ENCODE assay signal across 15 mouse cellular contexts in the genomic region with DNA sequence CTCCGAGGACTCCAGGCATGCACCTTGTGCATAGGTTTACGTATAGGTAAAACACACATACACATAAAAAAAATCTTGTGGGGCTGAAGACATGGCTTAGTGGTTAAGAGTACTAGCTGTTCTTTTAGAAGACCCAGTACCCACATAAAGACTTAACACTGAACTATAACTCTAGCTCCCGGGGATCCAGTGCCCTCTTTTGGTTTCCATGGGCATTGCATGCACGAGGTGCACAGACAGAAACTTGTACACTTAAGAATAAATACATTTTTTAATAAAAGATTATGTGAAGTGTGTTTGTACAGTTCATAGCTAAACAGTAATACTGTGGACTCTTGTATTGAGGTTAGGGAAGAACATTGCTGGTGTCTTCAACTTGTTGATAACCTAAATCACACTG. TPM values are rescaled to one million over a fixed set of nuclear protein-coding genes. Genes with fewer than 3 reads are reported as not detected.
DNase-seq lines count a peak whose midpoint lies in the region; ATAC-seq and TF ChIP-seq lines count a peak whose summit lies in the region.
"Had no signal": no experiment of that assay in that cellular context is flagged by ENCODE, and none has a peak within 500 bp of the region (broad histone marks: within the 10 kb centered on the region; RNA-seq: fewer than 3 reads in every experiment).

No protein-coding gene starts in this region.

- 72% methylated on average over 4 of the region's 4 CpGs for WGBS in liver, embryonic 14.5 days (ENCODE audit: insufficient replicate concordance)
- WGBS in liver, embryonic 11.5 days, result 83% methylated on average over 4 of the region's 4 CpGs
- WGBS in stomach, postnatal 0 days, result 96% methylated on average over 4 of the region's 4 CpGs
- 93% methylated on average over 4 of the region's 4 CpGs for WGBS in hindbrain, embryonic 14.5 days

- H3K9me3 ChIP-seq in liver, embryonic 14.5 days (ENCODE audit: control insufficient read depth, low read length), result no peaks in the 10 kb centered on the region
- no peaks in the 10 kb centered on the region for H3K9me3 ChIP-seq in liver, embryonic 11.5 days (ENCODE audit: control insufficient read depth, low read length)
- no peaks in the 10 kb centered on the region for H3K9me3 ChIP-seq in MEL (replicated peaks; ENCODE audit: insufficient read depth, low read length)
- H3K9me3 ChIP-seq in stomach, postnatal 0 days (ENCODE audit: control insufficient read depth, low read length), result no peaks in the 10 kb centered on the region
- H3K9me3 ChIP-seq in hindbrain, embryonic 14.5 days (ENCODE audit: control insufficient read depth, low read length), result no peaks in the 10 kb centered on the region
- H3K9me3 ChIP-seq: embryonic facial prominence, embryonic 13.5 days; hindbrain, embryonic 12.5 days had no signal

- H3K4me3 ChIP-seq in liver, embryonic 14.5 days (ENCODE audit: insufficient read depth in 1 of 2, low read depth in 2 of 2, low read length in 2 of 2), result no peak overlapping the region
- no peak overlapping the region for H3K4me3 ChIP-seq in liver, embryonic 11.5 days (ENCODE audit: low read depth, low read length)
- H3K4me3 ChIP-seq in MEL (ENCODE audit: control insufficient read depth in 1 of 2, insufficient read depth in 1 of 2, low read depth in 2 of 2, low read length in 2 of 2), result no peak overlapping the region
- H3K4me3 ChIP-seq in stomach, postnatal 0 days (ENCODE audit: low read depth, low read length), result no peak overlapping the region
- no peak overlapping the region for H3K4me3 ChIP-seq in hindbrain, embryonic 14.5 days (replicated peaks; ENCODE audit: low read length)
- H3K4me3 ChIP-seq: embryonic facial prominence, embryonic 13.5 days; hindbrain, embryonic 12.5 days had no signal

- H3K79me2 ChIP-seq in MEL (ENCODE audit: control insufficient read depth, insufficient read depth, low read length, poor library complexity), result no peaks in the 10 kb centered on the region; the same call in 1 of the 2 replicates

- peak; percentile 35 for TF ChIP-seq RAD21 in MEL (IDR thresholded peaks at IDR 0.05; ENCODE audit: low read depth, low read length)

- TF ChIP-seq EP300 in liver, embryonic 14.5 days (IDR thresholded peaks at IDR 0.05; ENCODE audit: low read depth), result no peak
- no peak for TF ChIP-seq EP300 in MEL (IDR thresholded peaks at IDR 0.05; ENCODE audit: low read depth in 1 of 2, low read length in 2 of 2)
- TF ChIP-seq EP300 in stomach, postnatal 0 days (optimal IDR thresholded peaks at IDR 0.05), result no peak

- TF ChIP-seq POLR2A in MEL (IDR thresholded peaks at IDR 0.05; ENCODE audit: control insufficient read depth in 1 of 2, insufficient read depth in 1 of 2, low read depth in 1 of 2, low read length in 2 of 2, poor library complexity in 1 of 2), result no peak

- peak; percentile 28; the same call in 1 of the 2 replicates for TF ChIP-seq CTCF in liver, embryonic 14.5 days (IDR thresholded peaks at IDR 0.05; ENCODE audit: low read depth)
- peak; percentile 53 to 62 (median 56) for TF ChIP-seq CTCF in MEL (IDR thresholded peaks at IDR 0.05 in 2 of 3, conservative IDR thresholded peaks at IDR 0.05 in 1 of 3; ENCODE audit: control insufficient read depth in 1 of 3, insufficient read depth in 1 of 3, low read depth in 2 of 3, low read length in 3 of 3, poor library complexity in 1 of 3, severe bottlenecking in 1 of 3)
- TF ChIP-seq CTCF in stomach, postnatal 0 days (IDR thresholded peaks at IDR 0.05; ENCODE audit: low read depth), result peak; percentile 43

- no peak overlapping the region for H3K4me2 ChIP-seq in liver, embryonic 14.5 days (ENCODE audit: low read depth)
- H3K4me2 ChIP-seq in liver, embryonic 11.5 days, result no peak overlapping the region
- H3K4me2 ChIP-seq in stomach, postnatal 0 days (replicated peaks; ENCODE audit: low read depth), result no peak overlapping the region
- H3K4me2 ChIP-seq in hindbrain, embryonic 14.5 days (replicated peaks), result no peak overlapping the region
- H3K4me2 ChIP-seq: embryonic facial prominence, embryonic 13.5 days; hindbrain, embryonic 12.5 days had no signal

- H3K27ac ChIP-seq in liver, embryonic 14.5 days, result no peak overlapping the region
- no peak overlapping the region for H3K27ac ChIP-seq in liver, embryonic 11.5 days (ENCODE audit: low read depth, low read length)
- H3K27ac ChIP-seq in MEL (ENCODE audit: control insufficient read depth, low read depth, low read length), result no peak overlapping the region
- no peak overlapping the region for H3K27ac ChIP-seq in stomach, postnatal 0 days (replicated peaks)
- H3K27ac ChIP-seq in hindbrain, embryonic 14.5 days, result no peak overlapping the region
- H3K27ac ChIP-seq: embryonic facial prominence, embryonic 13.5 days; hindbrain, embryonic 12.5 days had no signal

- H3K36me3 ChIP-seq in liver, embryonic 14.5 days (replicated peaks; ENCODE audit: control insufficient read depth, insufficient read depth, low read depth), result no peaks in the 10 kb centered on the region
- no peaks in the 10 kb centered on the region for H3K36me3 ChIP-seq in liver, embryonic 11.5 days (ENCODE audit: control insufficient read depth, insufficient read depth, low read length)
- H3K36me3 ChIP-seq in MEL (ENCODE audit: control insufficient read depth in 1 of 2, insufficient read depth in 2 of 2, low read length in 2 of 2), result peaks cover 0 to 2% of the 10 kb centered on the region in 2 experiments; a peak in 2 of 4 replicates
- no peaks in the 10 kb centered on the region for H3K36me3 ChIP-seq in stomach, postnatal 0 days (ENCODE audit: control insufficient read depth, insufficient read depth, low read length)
- H3K36me3 ChIP-seq in hindbrain, embryonic 14.5 days (replicated peaks; ENCODE audit: control insufficient read depth, insufficient read depth), result no peaks in the 10 kb centered on the region

- H3K27me3 ChIP-seq in liver, embryonic 14.5 days (ENCODE audit: control insufficient read depth, insufficient read depth, low read length), result no peaks in the 10 kb centered on the region
- H3K27me3 ChIP-seq in liver, embryonic 11.5 days (replicated peaks; ENCODE audit: control insufficient read depth, insufficient read depth, low read length), result no peaks in the 10 kb centered on the region
- H3K27me3 ChIP-seq in MEL (ENCODE audit: control insufficient read depth in 1 of 2, insufficient read depth in 2 of 2, low read length in 2 of 2), result no peaks in the 10 kb centered on the region
- H3K27me3 ChIP-seq in stomach, postnatal 0 days (ENCODE audit: control insufficient read depth, insufficient read depth, low read length), result no peaks in the 10 kb centered on the region
- no peaks in the 10 kb centered on the region for H3K27me3 ChIP-seq in hindbrain, embryonic 14.5 days (ENCODE audit: control insufficient read depth, insufficient read depth, low read length)
- H3K27me3 ChIP-seq: embryonic facial prominence, embryonic 13.5 days; hindbrain, embryonic 12.5 days had no signal

- no peaks in the 10 kb centered on the region for H3K4me1 ChIP-seq in liver, embryonic 14.5 days (replicated peaks; ENCODE audit: control insufficient read depth in 2 of 2, insufficient read depth in 2 of 2, low read length in 1 of 2)
- no peaks in the 10 kb centered on the region for H3K4me1 ChIP-seq in liver, embryonic 11.5 days (replicated peaks; ENCODE audit: control insufficient read depth, insufficient read depth, low read length)
- no peaks in the 10 kb centered on the region for H3K4me1 ChIP-seq in MEL (ENCODE audit: control insufficient read depth in 1 of 2, insufficient read depth in 2 of 2, low read length in 2 of 2)
- H3K4me1 ChIP-seq in stomach, postnatal 0 days (replicated peaks; ENCODE audit: control insufficient read depth, insufficient read depth), result no peaks in the 10 kb centered on the region
- H3K4me1 ChIP-seq in hindbrain, embryonic 14.5 days (replicated peaks; ENCODE audit: control insufficient read depth, insufficient read depth, low read length), result no peaks in the 10 kb centered on the region
- H3K4me1 ChIP-seq: hindbrain, embryonic 12.5 days had no signal

- ATAC-seq in liver, embryonic 14.5 days (ENCODE audit: insufficient read depth), result no peak
- no peak for ATAC-seq in liver, embryonic 11.5 days (replicated peaks; ENCODE audit: low FRiP score)
- no peak for ATAC-seq in stomach, postnatal 0 days (ENCODE audit: low FRiP score, low TSS enrichment)
- ATAC-seq in hindbrain, embryonic 14.5 days (ENCODE audit: low FRiP score), result no peak
- ATAC-seq: forebrain, embryonic 16.5 days had no signal

- no peak overlapping the region for H3K9ac ChIP-seq in liver, embryonic 14.5 days (replicated peaks)
- H3K9ac ChIP-seq in liver, embryonic 11.5 days (ENCODE audit: low read depth, low read length), result no peak overlapping the region
- H3K9ac ChIP-seq in MEL (ENCODE audit: control insufficient read depth, low read depth, low read length, poor library complexity, severe bottlenecking), result no peak overlapping the region
- no peak overlapping the region for H3K9ac ChIP-seq in stomach, postnatal 0 days (ENCODE audit: low read length)
- no peak overlapping the region for H3K9ac ChIP-seq in hindbrain, embryonic 14.5 days
- H3K9ac ChIP-seq: embryonic facial prominence, embryonic 13.5 days; hindbrain, embryonic 12.5 days had no signal

- peak; percentile 27 for DNase-seq in adrenal gland, postnatal 14 days
- DNase-seq in adrenal gland, adult (ENCODE audit: inconsistent age in 2 of 2, low spot score in 1 of 2), result no peak
- DNase-seq in liver, embryonic 14.5 days (ENCODE audit: low read depth in 3 of 3, low spot score in 3 of 3), result no peak
- no peak for DNase-seq in liver, embryonic 11.5 days (ENCODE audit: low spot score)
- peak; percentile 61 for DNase-seq in MEL (ENCODE audit: low read depth, low spot score)
- DNase-seq in stomach, postnatal 0 days (ENCODE audit: low spot score), result no peak
- no peak for DNase-seq in cerebellum, postnatal 36 days
- no peak for DNase-seq in hindbrain, embryonic 14.5 days (ENCODE audit: low spot score)
- DNase-seq: cerebellum, adult 18-20 months; heart, adult 18-20 months; left cerebral cortex, postnatal 4 days; right cerebral cortex, postnatal 14 days had no signal

TF ChIP-seq in MEL, 35 proteins besides CTCF, POLR2A, EP300 and RAD21:
- TF ChIP-seq JUND (IDR thresholded peaks at IDR 0.05; ENCODE audit: low read depth, low read length) (no peak), SMC3 (IDR thresholded peaks at IDR 0.05; ENCODE audit: low read depth, low read length) (peak; percentile 32), MAZ (IDR thresholded peaks at IDR 0.05; ENCODE audit: low read depth, low read length) (no peak), ZC3H11A (IDR thresholded peaks at IDR 0.05; ENCODE audit: low read depth, low read length) (no peak)
TF ChIP-seq in MEL: peak in this region for 1.

RNA-seq across cellular contexts. Expression of a gene that starts 33.5 kb away (rescaled TPM):
- total RNA-seq in adrenal gland, postnatal 14 days (2021), result 58.9 and 62.3 TPM in 2 replicates
- 2.0 and 2.3 TPM in 2 replicates for polyA plus RNA-seq in liver, embryonic 14.5 days (2012; rRNA removed)
- polyA plus RNA-seq in liver, embryonic 14.5 days (2014; fragmentation: Nextera tagmentation; extraction: Ambion mirVana), result 1.7 and 1.8 TPM in 2 replicates
- 4.9 TPM in 2 replicates for polyA plus RNA-seq in liver, embryonic 11.5 days (2014; fragmentation: Nextera tagmentation; extraction: Ambion mirVana)
- total RNA-seq in MEL (2012; rRNA removed), result 13.2 and 14.8 TPM in 2 replicates
- polyA plus RNA-seq in MEL (2012; ENCODE audit: insufficient read depth in 1 of 2, insufficient read length in 2 of 2, low read depth in 1 of 2, low replicate concordance in 2 of 2, missing spikeins in 1 of 2), result 100 to 1,000 TPM in 1 of 2 experiments, 10 to 100 TPM in 1; 20.3 to 108 TPM
- 2.6 and 3.2 TPM in 2 replicates for polyA plus RNA-seq in stomach, postnatal 0 days (2015; fragmentation: Nextera tagmentation; extraction: Ambion mirVana)
- polyA plus RNA-seq in hindbrain, embryonic 14.5 days (2014; fragmentation: Nextera tagmentation; extraction: Ambion mirVana), result 11.7 and 12.7 TPM in 2 replicates

Comparison
In these comparisons a context has a peak if more than half of its experiments do, and no peak if none do; other contexts are left out.
1. DNase-seq: peak in adrenal gland, postnatal 14 days (single experiment) and MEL (single experiment); none in adrenal gland, adult (0 of 2), liver, embryonic 14.5 days (0 of 3), liver, embryonic 11.5 days (single experiment), stomach, postnatal 0 days (single experiment), cerebellum, postnatal 36 days (0 of 2) and hindbrain, embryonic 14.5 days (single experiment).
2. Peak in every context shown above with its lines, with median percentiles within 50 percentile points of each other: CTCF ChIP-seq.